Mouse (Mus musculus): ENCODE data around the gene Jph2. TPM values are rescaled to one million over a fixed set of nuclear protein-coding genes. Genes with fewer than 3 reads are reported as not detected.

The Jph2 gene
- polyA plus RNA-seq, 1 experiment from 2014 or later: 0.19 TPM

- ATAC-seq (ENCODE audit: low FRiP score) (no peak), DNase-seq (ENCODE audit: low spot score, missing footprints) (no peak)
- Histone ChIP-seq H3K9me3 (ENCODE audit: control insufficient read depth, low read length) (no peaks in the 10 kb centered on the region), H3K27me3 (ENCODE audit: control insufficient read depth, insufficient read depth, low read length) (peaks cover 16% of the 10 kb centered on the region), H3K4me2 (no peak overlapping the region), H3K36me3 (ENCODE audit: control insufficient read depth, insufficient read depth, low read length) (no peaks in the 10 kb centered on the region), H3K4me3 (ENCODE audit: low read depth, low read length) (no peak overlapping the region), H3K9ac (ENCODE audit: low read length) (no peak overlapping the region), H3K27ac (ENCODE audit: low read depth, low read length) (no peak overlapping the region), H3K4me1 (ENCODE audit: control insufficient read depth, insufficient read depth, low read length) (no peaks in the 10 kb centered on the region)
- 78% methylated on average over 5 of the region's 5 CpGs for WGBS
Measured at GRCm38 (mm10) chr2:163379366-163379765, 18.4 kb downstream of the Jph2 start.

- Histone ChIP-seq H3K4me2 (no peak overlapping the region), H3K27me3 (ENCODE audit: control insufficient read depth, insufficient read depth, low read length) (peaks cover 19% of the 10 kb centered on the region), H3K9ac (ENCODE audit: low read length) (no peak overlapping the region), H3K9me3 (ENCODE audit: control insufficient read depth, low read length) (no peaks in the 10 kb centered on the region), H3K4me3 (ENCODE audit: low read depth, low read length) (no peak overlapping the region), H3K4me1 (ENCODE audit: control insufficient read depth, insufficient read depth, low read length) (no peaks in the 10 kb centered on the region), H3K36me3 (ENCODE audit: control insufficient read depth, insufficient read depth, low read length) (no peaks in the 10 kb centered on the region), H3K27ac (ENCODE audit: low read depth, low read length) (no peak overlapping the region)
- DNase-seq (ENCODE audit: low spot score, missing footprints) (no peak), ATAC-seq (ENCODE audit: low FRiP score) (no peak)
- WGBS: 39% methylated on average over 33 of the region's 33 CpGs
Measured at GRCm38 (mm10) chr2:163376082-163376481, 21.7 kb downstream of the Jph2 start.

GRCm38 (mm10) chr2:163375468-163375867 lies 22.3 kb downstream of the Jph2 start:
- DNase-seq (ENCODE audit: low spot score, missing footprints) (no peak), ATAC-seq (ENCODE audit: low FRiP score) (no peak)
- Histone ChIP-seq H3K9ac (ENCODE audit: low read length) (no peak overlapping the region), H3K36me3 (ENCODE audit: control insufficient read depth, insufficient read depth, low read length) (no peaks in the 10 kb centered on the region), H3K27me3 (ENCODE audit: control insufficient read depth, insufficient read depth, low read length) (peaks cover 19% of the 10 kb centered on the region), H3K4me1 (ENCODE audit: control insufficient read depth, insufficient read depth, low read length) (no peaks in the 10 kb centered on the region), H3K4me3 (ENCODE audit: low read depth, low read length) (no peak overlapping the region), H3K4me2 (no peak overlapping the region), H3K27ac (ENCODE audit: low read depth, low read length) (no peak overlapping the region), H3K9me3 (ENCODE audit: control insufficient read depth, low read length) (no peaks in the 10 kb centered on the region)
- WGBS: 42% methylated on average over 35 of the region's 35 CpGs

- no peak overlapping the region for H3K27ac ChIP-seq (ENCODE audit: low read depth, low read length)
- ATAC-seq (ENCODE audit: low FRiP score) (no peak), DNase-seq (ENCODE audit: low spot score, missing footprints) (no peak)
- 85% methylated on average over 1 of the region's 1 CpGs for WGBS
- H3K9ac ChIP-seq (ENCODE audit: low read length): no peak overlapping the region
- no peaks in the 10 kb centered on the region for H3K9me3 ChIP-seq (ENCODE audit: control insufficient read depth, low read length)
- H3K4me2 ChIP-seq: no peak overlapping the region
- H3K27me3 ChIP-seq (ENCODE audit: control insufficient read depth, insufficient read depth, low read length): peaks cover 19% of the 10 kb centered on the region
- no peaks in the 10 kb centered on the region for H3K36me3 ChIP-seq (ENCODE audit: control insufficient read depth, insufficient read depth, low read length)
- no peak overlapping the region for H3K4me3 ChIP-seq (ENCODE audit: low read depth, low read length)
- H3K4me1 ChIP-seq (ENCODE audit: control insufficient read depth, insufficient read depth, low read length): no peaks in the 10 kb centered on the region
Measured at GRCm38 (mm10) chr2:163372627-163373026, 25.2 kb downstream of the Jph2 start.

GRCm38 (mm10) chr2:163370175-163370574 lies 27.6 kb downstream of the Jph2 start:
- DNase-seq (ENCODE audit: low spot score, missing footprints) (no peak), ATAC-seq (ENCODE audit: low FRiP score) (no peak)
- Histone ChIP-seq H3K9ac (ENCODE audit: low read length) (no peak overlapping the region), H3K4me3 (ENCODE audit: low read depth, low read length) (no peak overlapping the region), H3K4me2 (no peak overlapping the region), H3K27ac (ENCODE audit: low read depth, low read length) (no peak overlapping the region), H3K4me1 (ENCODE audit: control insufficient read depth, insufficient read depth, low read length) (no peaks in the 10 kb centered on the region), H3K36me3 (ENCODE audit: control insufficient read depth, insufficient read depth, low read length) (no peaks in the 10 kb centered on the region), H3K9me3 (ENCODE audit: control insufficient read depth, low read length) (no peaks in the 10 kb centered on the region), H3K27me3 (ENCODE audit: control insufficient read depth, insufficient read depth, low read length) (peaks cover 6% of the 10 kb centered on the region)
- 63% methylated on average over 4 of the region's 4 CpGs for WGBS

- Histone ChIP-seq H3K9ac (ENCODE audit: low read length) (no peak overlapping the region), H3K4me1 (ENCODE audit: control insufficient read depth, insufficient read depth, low read length) (no peaks in the 10 kb centered on the region), H3K9me3 (ENCODE audit: control insufficient read depth, low read length) (no peaks in the 10 kb centered on the region), H3K4me3 (ENCODE audit: low read depth, low read length) (no peak overlapping the region), H3K36me3 (ENCODE audit: control insufficient read depth, insufficient read depth, low read length) (no peaks in the 10 kb centered on the region), H3K4me2 (no peak overlapping the region), H3K27me3 (ENCODE audit: control insufficient read depth, insufficient read depth, low read length) (no peaks in the 10 kb centered on the region), H3K27ac (ENCODE audit: low read depth, low read length) (no peak overlapping the region)
- ATAC-seq (ENCODE audit: low FRiP score) (no peak), DNase-seq (ENCODE audit: low spot score, missing footprints) (no peak)
- WGBS: 83% methylated on average over 18 of the region's 18 CpGs
Measured at GRCm38 (mm10) chr2:163364785-163365541, 32.8 kb downstream of the Jph2 start.

- 85% methylated on average over 12 of the region's 12 CpGs for WGBS
- no peak for ATAC-seq (ENCODE audit: low FRiP score)
- no peaks in the 10 kb centered on the region for H3K36me3 ChIP-seq (ENCODE audit: control insufficient read depth, insufficient read depth, low read length)
- H3K9me3 ChIP-seq (ENCODE audit: control insufficient read depth, low read length): no peaks in the 10 kb centered on the region
- DNase-seq (ENCODE audit: low spot score, missing footprints): no peak
- no peak overlapping the region for H3K9ac ChIP-seq (ENCODE audit: low read length)
- H3K4me2 ChIP-seq: no peak overlapping the region
- no peaks in the 10 kb centered on the region for H3K27me3 ChIP-seq (ENCODE audit: control insufficient read depth, insufficient read depth, low read length)
- no peak overlapping the region for H3K4me3 ChIP-seq (ENCODE audit: low read depth, low read length)
- H3K27ac ChIP-seq (ENCODE audit: low read depth, low read length): no peak overlapping the region
- H3K4me1 ChIP-seq (ENCODE audit: control insufficient read depth, insufficient read depth, low read length): no peaks in the 10 kb centered on the region
Measured at GRCm38 (mm10) chr2:163362940-163363921, 34.6 kb downstream of the Jph2 start.

- ATAC-seq (ENCODE audit: low FRiP score): no peak
- Histone ChIP-seq H3K27me3 (ENCODE audit: control insufficient read depth, insufficient read depth, low read length) (no peaks in the 10 kb centered on the region), H3K4me1 (ENCODE audit: control insufficient read depth, insufficient read depth, low read length) (no peaks in the 10 kb centered on the region), H3K9ac (ENCODE audit: low read length) (no peak overlapping the region), H3K4me2 (no peak overlapping the region), H3K4me3 (ENCODE audit: low read depth, low read length) (no peak overlapping the region), H3K9me3 (ENCODE audit: control insufficient read depth, low read length) (no peaks in the 10 kb centered on the region), H3K36me3 (ENCODE audit: control insufficient read depth, insufficient read depth, low read length) (no peaks in the 10 kb centered on the region), H3K27ac (ENCODE audit: low read depth, low read length) (no peak overlapping the region)
- WGBS: 87% methylated on average over 16 of the region's 16 CpGs
- DNase-seq (ENCODE audit: low spot score, missing footprints): no peak
Measured at GRCm38 (mm10) chr2:163360858-163361623, 36.8 kb downstream of the Jph2 start.

Data from midbrain, embryonic 11.5 days (tissue).